12 mouse cellular contexts compared by ENCODE assay signal in the genomic region with DNA sequence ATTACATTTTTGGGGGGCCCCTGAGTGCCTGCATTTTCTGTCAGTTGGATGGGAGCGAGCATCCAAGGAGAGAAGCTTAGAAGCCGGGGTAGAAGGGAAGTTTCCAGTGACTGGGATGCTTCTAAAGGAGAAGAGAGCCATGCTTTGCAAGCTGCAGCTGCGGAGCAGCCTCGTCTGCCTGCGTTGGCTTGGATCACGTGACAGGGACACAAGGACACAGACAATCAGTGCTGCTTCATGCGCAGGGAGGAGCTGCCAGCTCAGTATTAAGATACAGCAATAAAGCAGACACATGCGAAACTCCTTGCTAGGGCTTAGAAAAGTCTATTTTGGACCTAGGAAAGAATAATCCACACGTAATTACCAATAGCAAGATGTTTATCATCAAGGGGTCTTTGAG.
A peak's percentile ranks its signal among the peaks of the same experiment; 100 is the strongest.
DNase-seq lines count a peak whose midpoint lies in the region; ATAC-seq and TF ChIP-seq lines count a peak whose summit lies in the region.
"Had no signal": no experiment of that assay in that cellular context is flagged by ENCODE, and none has a peak within 500 bp of the region (broad histone marks: within the 10 kb centered on the region; RNA-seq: fewer than 3 reads in every experiment).

No protein-coding gene starts in this region.

- H3K9me3 ChIP-seq in neural tube, embryonic 13.5 days = no peaks in the 10 kb centered on the region
- H3K9me3 ChIP-seq in hindbrain, embryonic 13.5 days = no peaks in the 10 kb centered on the region
- H3K9me3 ChIP-seq: liver, embryonic 15.5 days had no signal

- H3K36me3 ChIP-seq in neural tube, embryonic 13.5 days = no peaks in the 10 kb centered on the region
- no peaks in the 10 kb centered on the region for H3K36me3 ChIP-seq in hindbrain, embryonic 13.5 days
- H3K36me3 ChIP-seq in thymus, adult 2 months (ENCODE audit: control insufficient read depth, insufficient read depth, low read length) = no peaks in the 10 kb centered on the region
- H3K36me3 ChIP-seq: liver, embryonic 15.5 days had no signal

- H3K27ac ChIP-seq in neural tube, embryonic 13.5 days (replicated peaks) = peak overlapping the region; percentile 34; the same call in 1 of the 2 replicates
- peak overlapping the region; percentile 36; the same call in 1 of the 2 replicates for H3K27ac ChIP-seq in hindbrain, embryonic 13.5 days
- no peak overlapping the region for H3K27ac ChIP-seq in thymus, adult 2 months (ENCODE audit: control insufficient read depth, insufficient read depth, low read length)
- H3K27ac ChIP-seq: kidney, postnatal 0 days; liver, embryonic 15.5 days; stomach, postnatal 0 days had no signal

- 46% methylated on average over 9 of the region's 9 CpGs for WGBS in neural tube, embryonic 13.5 days
- WGBS in hindbrain, embryonic 13.5 days = 46% methylated on average over 9 of the region's 9 CpGs
- 75% methylated on average over 9 of the region's 9 CpGs for WGBS in thymus, adult 2 months

- H3K9ac ChIP-seq in neural tube, embryonic 13.5 days = no peak overlapping the region
- no peak overlapping the region; the same call in 1 of the 2 replicates for H3K9ac ChIP-seq in hindbrain, embryonic 13.5 days
- H3K9ac ChIP-seq: liver, embryonic 15.5 days had no signal

- H3K4me2 ChIP-seq in neural tube, embryonic 13.5 days = no peak overlapping the region
- no peak overlapping the region for H3K4me2 ChIP-seq in hindbrain, embryonic 13.5 days
- H3K4me2 ChIP-seq: heart, embryonic 11.5 days; liver, embryonic 15.5 days had no signal

- intact Hi-C loops in left cerebral cortex, postnatal 4 days (cut with DNase I) = no loop called here
- intact Hi-C loops in gastrocnemius, postnatal 36 days (cut with DNase I) = no loop called here

- H3K4me1 ChIP-seq in neural tube, embryonic 13.5 days (replicated peaks) = peaks cover 14% of the 10 kb centered on the region; the same call in 1 of the 2 replicates
- H3K4me1 ChIP-seq in hindbrain, embryonic 13.5 days (replicated peaks) = peaks cover 10% of the 10 kb centered on the region
- H3K4me1 ChIP-seq in thymus, adult 2 months (replicated peaks; ENCODE audit: control insufficient read depth, insufficient read depth, low read length) = no peaks in the 10 kb centered on the region
- H3K4me1 ChIP-seq: liver, embryonic 15.5 days had no signal

- no peak for DNase-seq in neural tube, embryonic 10.5 days (ENCODE audit: extremely low spot score, low spot score)
- peak; percentile 40 for DNase-seq in left cerebral cortex, postnatal 4 days
- DNase-seq in gastrocnemius, postnatal 36 days = no peak
- no peak for DNase-seq in heart, adult 8-10 months (ENCODE audit: low spot score)
- DNase-seq in thymus, adult 2 months = no peak
- DNase-seq in spleen, postnatal 4 days (ENCODE audit: low spot score in 2 of 2) = no peak

- no peak for TF ChIP-seq CTCF in thymus, adult 2 months (IDR thresholded peaks at IDR 0.05; ENCODE audit: borderline replicate concordance, control insufficient read depth, extremely low read depth, insufficient read depth, low read length, poor library complexity)

- H3K27me3 ChIP-seq in neural tube, embryonic 13.5 days = no peaks in the 10 kb centered on the region
- peaks cover 9% of the 10 kb centered on the region; the same call in 1 of the 2 replicates for H3K27me3 ChIP-seq in hindbrain, embryonic 13.5 days
- no peaks in the 10 kb centered on the region for H3K27me3 ChIP-seq in thymus, adult 2 months (ENCODE audit: control insufficient read depth, insufficient read depth, low read length)
- H3K27me3 ChIP-seq: liver, embryonic 15.5 days had no signal

- no peak for TF ChIP-seq POLR2A in thymus, adult 2 months (IDR thresholded peaks at IDR 0.05; ENCODE audit: control insufficient read depth, extremely low read depth, insufficient read depth, low read length, poor library complexity)

- no peak overlapping the region for H3K4me3 ChIP-seq in neural tube, embryonic 13.5 days
- H3K4me3 ChIP-seq in hindbrain, embryonic 13.5 days = no peak overlapping the region
- H3K4me3 ChIP-seq in thymus, adult 2 months (ENCODE audit: control insufficient read depth, insufficient read depth, low read length) = no peak overlapping the region
- H3K4me3 ChIP-seq: liver, embryonic 15.5 days had no signal

- peak; percentile 58; the same call in 1 of the 2 replicates for ATAC-seq in neural tube, embryonic 13.5 days (ENCODE audit: low read depth)
- ATAC-seq in hindbrain, embryonic 13.5 days (ENCODE audit: low FRiP score) = 0 out of 2 replicates have a peak, but pooled peaks have one; percentile 30
